Comparison of ENCODE assay signal across 7 mouse cellular contexts in genomic region chr14:118705808-118706731, GRCm38 (mm10). TPM values are rescaled to one million over a fixed set of nuclear protein-coding genes. Genes with fewer than 3 reads are reported as not detected.
A peak's percentile ranks its signal among the peaks of the same experiment; 100 is the strongest.
DNase-seq lines count a peak whose midpoint lies in the region; ATAC-seq and TF ChIP-seq lines count a peak whose summit lies in the region.

Gene Abcc4 (minus strand): TSS chr14:118706219.

- peak; percentile 79 for DNase-seq in adrenal gland, adult 8-10 months
- DNase-seq in embryo, embryonic 11 days: peak; percentile 80
- DNase-seq in gonadal fat pad, adult 2 months (ENCODE audit: low read depth): no peak
- peak; percentile 77 for DNase-seq in limb, embryonic 10.5 days (ENCODE audit: low spot score)
- peak; percentile 96 for DNase-seq in midbrain, embryonic 11.5 days (ENCODE audit: low spot score, missing footprints)

- H3K36me3 ChIP-seq in intestine, embryonic 16.5 days (ENCODE audit: control insufficient read depth, insufficient read depth, low read length): no peaks in the 10 kb centered on the region
- H3K36me3 ChIP-seq in limb, embryonic 10.5 days: no peaks in the 10 kb centered on the region
- H3K36me3 ChIP-seq in midbrain, embryonic 11.5 days (ENCODE audit: control insufficient read depth, insufficient read depth, low read length): no peaks in the 10 kb centered on the region
- no peaks in the 10 kb centered on the region for H3K36me3 ChIP-seq in small intestine, adult 2 months (ENCODE audit: control insufficient read depth, insufficient read depth, low read length)

- H3K4me3 ChIP-seq in intestine, embryonic 16.5 days (ENCODE audit: low read length): peak within 1 kb of the TSS; percentile 68
- H3K4me3 ChIP-seq in limb, embryonic 10.5 days: peak within 1 kb of the TSS; percentile 56
- peak within 1 kb of the TSS; percentile 62 for H3K4me3 ChIP-seq in midbrain, embryonic 11.5 days (ENCODE audit: low read depth, low read length)
- peak within 1 kb of the TSS; percentile 81 for H3K4me3 ChIP-seq in small intestine, adult 2 months (ENCODE audit: low read depth, low read length)

- H3K27me3 ChIP-seq in intestine, embryonic 16.5 days (replicated peaks; ENCODE audit: control insufficient read depth, insufficient read depth, low read length): peaks cover 10% of the 10 kb centered on the region; the same call in 1 of the 2 replicates
- H3K27me3 ChIP-seq in limb, embryonic 10.5 days (ENCODE audit: low read depth, poor library complexity, severe bottlenecking): peaks cover 74% of the 10 kb centered on the region
- peaks cover 27% of the 10 kb centered on the region for H3K27me3 ChIP-seq in midbrain, embryonic 11.5 days (ENCODE audit: control insufficient read depth, insufficient read depth, low read length)
- no peaks in the 10 kb centered on the region for H3K27me3 ChIP-seq in small intestine, adult 2 months (ENCODE audit: control insufficient read depth, insufficient read depth, low read length)

- peak; percentile 94 for ATAC-seq in intestine, embryonic 16.5 days
- ATAC-seq in midbrain, embryonic 11.5 days (ENCODE audit: low FRiP score): peak; percentile 77

- no peak within 1 kb of the TSS for H3K27ac ChIP-seq in intestine, embryonic 16.5 days (ENCODE audit: low read length)
- H3K27ac ChIP-seq in limb, embryonic 10.5 days: peak within 1 kb of the TSS; percentile 78
- H3K27ac ChIP-seq in midbrain, embryonic 11.5 days (ENCODE audit: low read depth, low read length): no peak within 1 kb of the TSS
- no peak within 1 kb of the TSS for H3K27ac ChIP-seq in small intestine, adult 2 months (ENCODE audit: insufficient read depth, low read depth, low read length)

- peak within 1 kb of the TSS; percentile 99 for H3K4me2 ChIP-seq in intestine, embryonic 16.5 days (ENCODE audit: low read depth, low read length)
- H3K4me2 ChIP-seq in midbrain, embryonic 11.5 days: peak within 1 kb of the TSS; percentile 100

- H3K4me1 ChIP-seq in intestine, embryonic 16.5 days (ENCODE audit: control insufficient read depth, insufficient read depth, low read length): peaks cover 13% of the 10 kb centered on the region
- H3K4me1 ChIP-seq in limb, embryonic 10.5 days: peaks cover 30% of the 10 kb centered on the region
- H3K4me1 ChIP-seq in midbrain, embryonic 11.5 days (ENCODE audit: control insufficient read depth, insufficient read depth, low read length): peaks cover 15% of the 10 kb centered on the region
- H3K4me1 ChIP-seq in small intestine, adult 2 months (ENCODE audit: control insufficient read depth, insufficient read depth, insufficient read length, low read length): peaks cover 6% of the 10 kb centered on the region; the same call in 1 of the 2 replicates

- TF ChIP-seq POLR2A in small intestine, adult 2 months (IDR thresholded peaks at IDR 0.05; ENCODE audit: low read depth, low read length): peak; percentile 40

- WGBS in intestine, embryonic 16.5 days: under 1% methylated on average over 105 of the region's 106 CpGs
- under 1% methylated on average over 106 of the region's 106 CpGs for WGBS in limb, embryonic 10.5 days
- WGBS in midbrain, embryonic 11.5 days: under 1% methylated on average over 99 of the region's 106 CpGs
- WGBS in small intestine, adult 2 months: under 1% methylated on average over 106 of the region's 106 CpGs

- no peaks in the 10 kb centered on the region for H3K9me3 ChIP-seq in intestine, embryonic 16.5 days (ENCODE audit: control insufficient read depth, low read length)
- H3K9me3 ChIP-seq in limb, embryonic 10.5 days (replicated peaks): no peaks in the 10 kb centered on the region
- no peaks in the 10 kb centered on the region for H3K9me3 ChIP-seq in midbrain, embryonic 11.5 days (ENCODE audit: control insufficient read depth, low read length)

- no peak for TF ChIP-seq CTCF in small intestine, adult 2 months (IDR thresholded peaks at IDR 0.05; ENCODE audit: extremely low read depth, insufficient read length, insufficient replicate concordance, low read depth, low read length)

- peak within 1 kb of the TSS; percentile 64 for H3K9ac ChIP-seq in intestine, embryonic 16.5 days (ENCODE audit: low read depth, low read length)
- peak within 1 kb of the TSS; percentile 73 for H3K9ac ChIP-seq in midbrain, embryonic 11.5 days (ENCODE audit: low read length)

RNA-seq across cellular contexts. Expression of gene Abcc4, which starts in this region (rescaled TPM):
- total RNA-seq in adrenal gland, adult 8-10 months (2022): 10 to 100 TPM; 19.4 to 27.3 (median 22.7) TPM
- 14.0 and 18.0 TPM in 2 replicates for polyA plus RNA-seq in gonadal fat pad, adult 2 months (2012; rRNA removed)
- polyA plus RNA-seq in intestine, embryonic 16.5 days (2015; fragmentation: Nextera tagmentation; extraction: Ambion mirVana): 1.8 and 2.0 TPM in 2 replicates
- 2.1 and 2.5 TPM in 2 replicates for polyA plus RNA-seq in limb, embryonic 10.5 days (2016; fragmentation: Nextera tagmentation; extraction: Ambion mirVana)
- 4.2 and 4.4 TPM in 2 replicates for polyA plus RNA-seq in midbrain, embryonic 11.5 days (2014; fragmentation: Nextera tagmentation; extraction: Ambion mirVana)
- polyA plus RNA-seq in small intestine, adult 2 months (2012; rRNA removed): 0.84 and 1.3 TPM in 2 replicates
